In the genomic region with DNA sequence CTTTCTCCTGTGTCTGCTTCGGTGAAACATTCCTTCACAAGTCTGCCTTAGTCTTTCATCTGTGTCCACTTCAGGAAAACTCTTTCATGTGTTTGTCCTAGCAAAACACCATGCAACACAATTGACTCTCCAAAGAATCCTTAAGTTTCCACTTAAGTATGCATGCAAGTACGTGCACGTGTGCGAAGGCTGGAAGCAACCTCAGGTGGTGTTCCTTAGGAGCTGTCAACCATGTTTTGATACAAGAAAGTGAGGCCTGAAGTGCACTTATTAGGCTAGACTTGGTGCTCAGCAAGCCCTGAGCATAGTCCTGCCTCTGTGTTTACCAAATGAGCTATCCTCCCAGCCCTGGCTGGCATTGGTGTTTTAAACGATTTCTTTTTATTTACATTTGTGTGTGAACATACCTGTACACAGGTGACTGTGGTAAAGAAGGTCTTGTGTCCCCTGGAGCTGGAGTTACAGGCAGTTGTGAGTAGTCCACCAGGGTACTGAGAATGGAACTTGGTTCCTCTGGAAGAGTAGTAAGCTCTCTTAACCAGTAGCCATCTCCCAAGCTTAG, we compare ENCODE assay signal across 22 mouse cellular contexts. TPM values are rescaled to one million over a fixed set of nuclear protein-coding genes. Genes with fewer than 3 reads are reported as not detected.
DNase-seq lines count a peak whose midpoint lies in the region; ATAC-seq and TF ChIP-seq lines count a peak whose summit lies in the region.
"Had no signal": no experiment of that assay in that cellular context is flagged by ENCODE, and none has a peak within 500 bp of the region (broad histone marks: within the 10 kb centered on the region; RNA-seq: fewer than 3 reads in every experiment).

No protein-coding gene starts in this region.

- no peaks in the 10 kb centered on the region for H3K27me3 ChIP-seq in kidney, embryonic 15.5 days
- H3K27me3 ChIP-seq in liver, postnatal 0 days (ENCODE audit: insufficient read depth, low read length), result no peaks in the 10 kb centered on the region
- H3K27me3 ChIP-seq in liver, embryonic 11.5 days (replicated peaks; ENCODE audit: control insufficient read depth, insufficient read depth, low read length), result no peaks in the 10 kb centered on the region
- H3K27me3 ChIP-seq: forebrain, embryonic 12.5 days; forebrain, embryonic 15.5 days; hindbrain, embryonic 12.5 days; hindbrain, embryonic 15.5 days had no signal

- no peaks in the 10 kb centered on the region for H3K36me3 ChIP-seq in kidney, embryonic 15.5 days
- H3K36me3 ChIP-seq in liver, postnatal 0 days (replicated peaks; ENCODE audit: insufficient read depth, low read length), result no peaks in the 10 kb centered on the region
- no peaks in the 10 kb centered on the region for H3K36me3 ChIP-seq in liver, embryonic 11.5 days (ENCODE audit: control insufficient read depth, insufficient read depth, low read length)
- H3K36me3 ChIP-seq: embryonic facial prominence, embryonic 13.5 days; forebrain, embryonic 12.5 days; forebrain, embryonic 15.5 days; hindbrain, embryonic 12.5 days; hindbrain, embryonic 15.5 days had no signal

- no peak for ATAC-seq in kidney, embryonic 15.5 days (replicated peaks; ENCODE audit: low FRiP score)
- peak; percentile 80 for ATAC-seq in liver, postnatal 0 days
- no peak for ATAC-seq in liver, embryonic 11.5 days (replicated peaks; ENCODE audit: low FRiP score)
- ATAC-seq: CD4-positive, CD25-positive, alpha-beta regulatory T cell, adult 4 months; forebrain, embryonic 15.5 days had no signal

- H3K9me3 ChIP-seq in kidney, embryonic 15.5 days (replicated peaks), result no peaks in the 10 kb centered on the region
- no peaks in the 10 kb centered on the region for H3K9me3 ChIP-seq in liver, postnatal 0 days (ENCODE audit: low read length)
- H3K9me3 ChIP-seq in liver, embryonic 11.5 days (ENCODE audit: control insufficient read depth, low read length), result no peaks in the 10 kb centered on the region
- H3K9me3 ChIP-seq: embryonic facial prominence, embryonic 13.5 days; forebrain, embryonic 12.5 days; forebrain, embryonic 15.5 days; hindbrain, embryonic 12.5 days; hindbrain, embryonic 15.5 days had no signal

- no peak overlapping the region for H3K9ac ChIP-seq in kidney, embryonic 15.5 days
- H3K9ac ChIP-seq in liver, postnatal 0 days (replicated peaks), result no peak overlapping the region
- H3K9ac ChIP-seq in liver, embryonic 11.5 days (ENCODE audit: low read depth, low read length), result no peak overlapping the region
- H3K9ac ChIP-seq: embryonic facial prominence, embryonic 13.5 days; forebrain, embryonic 12.5 days; forebrain, embryonic 15.5 days; hindbrain, embryonic 12.5 days; hindbrain, embryonic 15.5 days had no signal

- TF ChIP-seq EP300 in liver, postnatal 0 days (IDR thresholded peaks at IDR 0.05; ENCODE audit: low read depth), result no peak

- H3K4me2 ChIP-seq in kidney, embryonic 15.5 days, result no peak overlapping the region
- H3K4me2 ChIP-seq in liver, postnatal 0 days (ENCODE audit: low read depth, low read length), result no peak overlapping the region
- no peak overlapping the region for H3K4me2 ChIP-seq in liver, embryonic 11.5 days
- H3K4me2 ChIP-seq: embryonic facial prominence, embryonic 13.5 days; forebrain, embryonic 12.5 days; forebrain, embryonic 15.5 days; hindbrain, embryonic 12.5 days; hindbrain, embryonic 15.5 days had no signal

- peak; percentile 18 for DNase-seq in kidney, adult 9 months
- DNase-seq in liver, postnatal 0 days, result no peak
- no peak for DNase-seq in liver, embryonic 11.5 days (ENCODE audit: low spot score)
- peak; percentile 45 for DNase-seq in lung, postnatal 36 days
- DNase-seq in lung, adult 18-20 months, result no peak
- no peak for DNase-seq in testis, postnatal 10 days (ENCODE audit: low spot score)
- DNase-seq: adrenal gland, adult 2 months; adrenal gland, postnatal 14 days; cerebellum, adult 11 months; cerebellum, adult 2 months; cerebellum, adult 9-11 months; cerebellum, postnatal 25 days; gastrocnemius, postnatal 25 days; heart, adult 18-20 months had no signal

- H3K4me3 ChIP-seq in kidney, embryonic 15.5 days (replicated peaks), result no peak overlapping the region
- H3K4me3 ChIP-seq in liver, postnatal 0 days (ENCODE audit: low read depth, low read length), result no peak overlapping the region
- no peak overlapping the region for H3K4me3 ChIP-seq in liver, embryonic 11.5 days (ENCODE audit: low read depth, low read length)
- H3K4me3 ChIP-seq: embryonic facial prominence, embryonic 13.5 days; erythroblast, embryonic 14.5 days; forebrain, embryonic 12.5 days; forebrain, embryonic 15.5 days; hindbrain, embryonic 12.5 days; hindbrain, embryonic 15.5 days had no signal

- H3K27ac ChIP-seq in kidney, embryonic 15.5 days, result no peak overlapping the region
- H3K27ac ChIP-seq in liver, postnatal 0 days (ENCODE audit: low read depth), result no peak overlapping the region
- H3K27ac ChIP-seq in liver, embryonic 11.5 days (ENCODE audit: low read depth, low read length), result no peak overlapping the region
- H3K27ac ChIP-seq: embryonic facial prominence, embryonic 13.5 days; forebrain, embryonic 12.5 days; forebrain, embryonic 15.5 days; hindbrain, embryonic 12.5 days; hindbrain, embryonic 15.5 days had no signal

- peaks cover 7% of the 10 kb centered on the region; the same call in 1 of the 2 replicates for H3K4me1 ChIP-seq in kidney, embryonic 15.5 days
- H3K4me1 ChIP-seq in liver, postnatal 0 days (ENCODE audit: insufficient read depth), result no peaks in the 10 kb centered on the region; the same call in 1 of the 2 replicates
- no peaks in the 10 kb centered on the region for H3K4me1 ChIP-seq in liver, embryonic 11.5 days (replicated peaks; ENCODE audit: control insufficient read depth, insufficient read depth, low read length)
- H3K4me1 ChIP-seq: forebrain, embryonic 15.5 days; hindbrain, embryonic 12.5 days; hindbrain, embryonic 15.5 days had no signal

- WGBS in kidney, embryonic 15.5 days, result 91% methylated on average over 5 of the region's 5 CpGs
- 75% methylated on average over 5 of the region's 5 CpGs for WGBS in liver, postnatal 0 days (ENCODE audit: insufficient replicate concordance)
- 83% methylated on average over 5 of the region's 5 CpGs for WGBS in liver, embryonic 11.5 days

- TF ChIP-seq CTCF in liver, postnatal 0 days (IDR thresholded peaks at IDR 0.05; ENCODE audit: low read depth), result no peak

RNA-seq across cellular contexts. Expression of a gene that starts 58.6 kb away (rescaled TPM):
- polyA plus RNA-seq in kidney, embryonic 15.5 days (2015; fragmentation: Nextera tagmentation; extraction: Ambion mirVana), result 27.1 and 27.5 TPM in 2 replicates
- polyA plus RNA-seq in liver, postnatal 0 days (2015; fragmentation: Nextera tagmentation; extraction: Ambion mirVana), result 4.5 and 4.7 TPM in 2 replicates
- 7.8 and 8.3 TPM in 2 replicates for polyA plus RNA-seq in liver, embryonic 11.5 days (2014; fragmentation: Nextera tagmentation; extraction: Ambion mirVana)
- polyA plus RNA-seq: CD4-positive, CD25-positive, alpha-beta regulatory T cell, adult 4 months; erythroblast, embryonic 14.5 days had no signal

RNA-seq across cellular contexts. Expression of a gene that starts 58.7 kb away (rescaled TPM):
- polyA plus RNA-seq in kidney, embryonic 15.5 days (2015; fragmentation: Nextera tagmentation; extraction: Ambion mirVana), result 33.7 and 34.0 TPM in 2 replicates
- polyA plus RNA-seq in liver, postnatal 0 days (2015; fragmentation: Nextera tagmentation; extraction: Ambion mirVana), result 31.7 and 32.4 TPM in 2 replicates
- 27.0 and 28.9 TPM in 2 replicates for polyA plus RNA-seq in liver, embryonic 11.5 days (2014; fragmentation: Nextera tagmentation; extraction: Ambion mirVana)

Comparison
In these comparisons a context has a peak if more than half of its experiments do, and no peak if none do; other contexts are left out.
1. DNase-seq: peak in kidney, adult 9 months (single experiment) and lung, postnatal 36 days (single experiment); none in liver, postnatal 0 days (single experiment), liver, embryonic 11.5 days (single experiment), lung, adult 18-20 months (0 of 2) and testis, postnatal 10 days (single experiment).